Mouse (Mus musculus): ENCODE measurements around the gene Tchhl1. TPM values are rescaled to one million over a fixed set of nuclear protein-coding genes. Genes with fewer than 3 reads are reported as not detected.
"Not testable (repeated sequence)": the region's sequence is repeated elsewhere in the genome, so short reads cannot be mapped to it uniquely, and the experiment has no call there.

The Tchhl1 gene
- polyA plus RNA-seq, 1 experiment from 2014 or later, result not detected

DNA sequence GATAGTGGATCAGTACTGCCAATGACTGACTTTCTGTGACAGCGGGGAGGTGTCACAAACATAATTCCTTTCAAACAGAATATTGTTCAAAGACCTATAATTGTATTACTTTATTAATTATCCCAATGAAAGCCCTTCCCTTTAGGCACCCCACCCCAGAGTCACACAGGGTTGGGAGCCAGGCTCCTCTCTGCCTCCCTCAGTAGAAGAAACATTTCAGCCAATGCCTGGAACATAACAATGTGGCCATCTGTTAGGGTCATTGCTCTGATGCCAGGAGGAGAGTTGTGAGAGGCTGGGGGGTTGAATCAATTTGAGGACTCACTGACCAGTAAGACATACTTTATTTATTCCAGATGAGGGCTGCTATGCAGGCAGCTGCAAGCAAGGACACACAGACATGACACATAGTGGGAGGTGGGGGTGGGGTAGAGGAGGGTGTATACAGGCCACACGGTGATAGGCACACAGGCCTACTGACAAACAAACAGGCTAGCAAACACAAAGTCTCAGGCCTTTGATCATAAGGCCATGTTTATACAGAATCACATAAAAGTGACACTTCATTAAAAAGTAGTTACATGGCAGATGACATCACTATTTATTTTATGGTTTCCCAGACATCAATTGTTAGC is 13.5 kb downstream of the Tchhl1 start:
- no peaks in the 10 kb centered on the region for H3K36me3 ChIP-seq (ENCODE audit: insufficient read depth)
- TF ChIP-seq CTCF (IDR thresholded peaks at IDR 0.05; ENCODE audit: low read depth), result no peak
- no peaks in the 10 kb centered on the region for H3K4me1 ChIP-seq (ENCODE audit: insufficient read depth)
- no peak overlapping the region for H3K4me2 ChIP-seq
- 50% methylated on average over 2 of the region's 2 CpGs for WGBS
- ATAC-seq (ENCODE audit: insufficient read depth) (peak; percentile 88), DNase-seq (peak; percentile 48)
- no peak overlapping the region for H3K9ac ChIP-seq
- H3K9me3 ChIP-seq (ENCODE audit: low read depth, low read length), result no peaks in the 10 kb centered on the region
- no peak overlapping the region for H3K4me3 ChIP-seq (ENCODE audit: low read depth, low read length)
- no peaks in the 10 kb centered on the region for H3K27me3 ChIP-seq (ENCODE audit: insufficient read depth, low read length)
- no peak overlapping the region for H3K27ac ChIP-seq (ENCODE audit: low read depth)

DNA sequence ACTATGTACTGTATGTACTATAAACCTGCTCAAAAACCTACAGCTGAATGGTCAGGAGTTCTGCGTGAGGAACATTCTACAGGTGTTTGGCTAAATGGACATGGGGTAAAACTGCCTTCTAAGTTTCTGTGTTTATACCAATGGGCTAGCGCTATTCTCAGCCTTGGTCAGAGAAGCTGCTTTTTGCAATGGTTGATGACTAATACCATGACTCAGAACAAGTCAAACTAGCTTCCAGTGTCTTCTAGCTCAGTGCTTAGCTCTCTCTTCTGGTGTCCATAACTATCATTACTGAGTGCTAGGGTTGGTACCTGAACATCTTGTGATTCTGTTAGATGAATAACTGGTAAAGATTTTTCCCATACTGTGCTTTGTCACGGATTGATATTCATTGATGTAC is 17.1 kb downstream of the Tchhl1 start:
- no peak overlapping the region for H3K4me3 ChIP-seq (ENCODE audit: low read depth, low read length)
- H3K4me2 ChIP-seq, result no peak overlapping the region
- no peaks in the 10 kb centered on the region for H3K27me3 ChIP-seq (ENCODE audit: insufficient read depth, low read length)
- no peak for DNase-seq
- ATAC-seq (ENCODE audit: insufficient read depth), result no peak
- no peak overlapping the region for H3K27ac ChIP-seq (ENCODE audit: low read depth)
- H3K36me3 ChIP-seq (ENCODE audit: insufficient read depth), result no peaks in the 10 kb centered on the region
- H3K9me3 ChIP-seq (ENCODE audit: low read depth, low read length), result no peaks in the 10 kb centered on the region
- no peak for TF ChIP-seq CTCF (IDR thresholded peaks at IDR 0.05; ENCODE audit: low read depth)
- H3K4me1 ChIP-seq (ENCODE audit: insufficient read depth), result no peaks in the 10 kb centered on the region
- WGBS, result 85% methylated on average over 3 of the region's 3 CpGs
- no peak overlapping the region for H3K9ac ChIP-seq

DNA sequence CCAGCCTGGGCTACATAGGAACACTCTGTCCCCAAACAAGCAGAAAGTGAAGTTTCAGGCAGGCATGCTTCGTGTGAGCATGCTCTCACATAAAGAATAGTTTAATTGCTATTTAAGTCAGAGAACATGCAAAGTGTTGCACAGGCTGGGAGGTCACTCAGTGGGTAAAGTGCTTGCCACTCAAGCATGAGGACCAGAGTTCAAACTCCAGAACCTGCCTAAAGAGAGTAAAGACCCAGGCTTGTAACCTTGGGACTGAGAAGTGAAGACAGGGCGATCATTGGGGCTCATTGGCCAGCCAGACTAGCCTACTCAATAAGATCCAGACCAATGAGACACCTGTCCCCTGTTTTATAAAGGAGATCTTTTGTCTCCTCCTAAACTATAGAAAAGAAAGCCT is 20.0 kb downstream of the Tchhl1 start:
- no peak for DNase-seq
- Histone ChIP-seq H3K27ac (ENCODE audit: low read depth) (no peak overlapping the region), H3K4me1 (ENCODE audit: insufficient read depth) (no peaks in the 10 kb centered on the region), H3K27me3 (ENCODE audit: insufficient read depth, low read length) (no peaks in the 10 kb centered on the region), H3K9ac (no peak overlapping the region), H3K4me2 (no peak overlapping the region), H3K9me3 (ENCODE audit: low read depth, low read length) (no peaks in the 10 kb centered on the region), H3K36me3 (ENCODE audit: insufficient read depth) (no peaks in the 10 kb centered on the region), H3K4me3 (ENCODE audit: low read depth, low read length) (no peak overlapping the region)
- no peak for TF ChIP-seq CTCF (IDR thresholded peaks at IDR 0.05; ENCODE audit: low read depth)
- no peak for ATAC-seq (ENCODE audit: insufficient read depth)
- 80% methylated on average over 2 of the region's 2 CpGs for WGBS

DNA sequence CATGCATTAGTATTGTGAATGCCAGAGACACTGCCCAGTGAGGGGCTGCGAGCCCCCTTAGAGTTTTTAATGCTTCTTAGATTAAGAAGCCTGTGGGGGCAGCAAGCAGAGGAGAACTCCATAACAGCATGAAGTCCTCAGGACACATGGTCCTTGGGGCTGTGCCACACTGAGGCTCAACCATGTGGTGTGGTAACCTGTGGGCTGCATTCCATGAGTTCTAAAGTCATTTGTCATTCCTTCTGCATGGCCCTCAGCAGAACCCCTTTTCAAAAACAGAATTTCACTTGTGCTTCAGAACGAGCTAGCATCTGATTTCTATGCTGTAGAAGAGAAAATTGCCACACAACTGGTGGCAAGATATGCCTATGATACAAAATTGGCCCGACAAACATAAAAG is 23.6 kb downstream of the Tchhl1 start:
- H3K27ac ChIP-seq (ENCODE audit: low read depth), result no peak overlapping the region
- DNase-seq, result no peak
- H3K4me1 ChIP-seq (ENCODE audit: insufficient read depth), result no peaks in the 10 kb centered on the region
- 71% methylated on average over 3 of the region's 3 CpGs for WGBS
- H3K9me3 ChIP-seq (ENCODE audit: low read depth, low read length), result no peaks in the 10 kb centered on the region
- ATAC-seq (ENCODE audit: insufficient read depth), result no peak
- no peaks in the 10 kb centered on the region for H3K36me3 ChIP-seq (ENCODE audit: insufficient read depth)
- no peaks in the 10 kb centered on the region for H3K27me3 ChIP-seq (ENCODE audit: insufficient read depth, low read length)
- no peak overlapping the region for H3K4me2 ChIP-seq
- no peak overlapping the region for H3K4me3 ChIP-seq (ENCODE audit: low read depth, low read length)
- H3K9ac ChIP-seq, result no peak overlapping the region
- TF ChIP-seq CTCF (IDR thresholded peaks at IDR 0.05; ENCODE audit: low read depth), result no peak

DNA sequence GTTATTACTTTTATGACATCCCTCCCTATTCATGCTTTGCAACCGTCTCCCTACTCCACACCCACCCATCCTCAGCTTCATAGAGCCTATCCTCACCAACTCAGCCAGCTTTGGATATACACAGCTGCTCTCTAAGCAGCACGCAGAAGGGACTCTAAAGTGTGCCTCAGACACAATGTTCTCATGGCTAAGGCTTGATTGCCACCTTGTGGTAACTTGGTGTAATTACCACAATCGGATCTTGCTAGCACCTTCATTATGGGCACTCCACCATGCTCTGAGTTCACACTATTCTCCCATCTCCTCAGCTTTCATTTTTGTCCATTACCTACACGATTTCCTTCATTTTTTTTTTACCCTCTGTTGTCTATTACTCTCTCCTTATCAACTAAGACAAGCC is 25.4 kb downstream of the Tchhl1 start:
- H3K27me3 ChIP-seq (ENCODE audit: insufficient read depth, low read length), result no peaks in the 10 kb centered on the region
- H3K27ac ChIP-seq (ENCODE audit: low read depth), result no peak overlapping the region
- H3K9me3 ChIP-seq (ENCODE audit: low read depth, low read length), result no peaks in the 10 kb centered on the region
- DNase-seq, result peak; percentile 93
- under 1% methylated on average over 4 of the region's 4 CpGs for WGBS
- no peak overlapping the region for H3K4me2 ChIP-seq
- no peaks in the 10 kb centered on the region for H3K36me3 ChIP-seq (ENCODE audit: insufficient read depth)
- TF ChIP-seq CTCF (IDR thresholded peaks at IDR 0.05; ENCODE audit: low read depth), result peak; percentile 94
- H3K9ac ChIP-seq, result no peak overlapping the region
- H3K4me3 ChIP-seq (ENCODE audit: low read depth, low read length), result no peak overlapping the region
- peak; percentile 86 for ATAC-seq (ENCODE audit: insufficient read depth)
- H3K4me1 ChIP-seq (ENCODE audit: insufficient read depth), result no peaks in the 10 kb centered on the region

DNA sequence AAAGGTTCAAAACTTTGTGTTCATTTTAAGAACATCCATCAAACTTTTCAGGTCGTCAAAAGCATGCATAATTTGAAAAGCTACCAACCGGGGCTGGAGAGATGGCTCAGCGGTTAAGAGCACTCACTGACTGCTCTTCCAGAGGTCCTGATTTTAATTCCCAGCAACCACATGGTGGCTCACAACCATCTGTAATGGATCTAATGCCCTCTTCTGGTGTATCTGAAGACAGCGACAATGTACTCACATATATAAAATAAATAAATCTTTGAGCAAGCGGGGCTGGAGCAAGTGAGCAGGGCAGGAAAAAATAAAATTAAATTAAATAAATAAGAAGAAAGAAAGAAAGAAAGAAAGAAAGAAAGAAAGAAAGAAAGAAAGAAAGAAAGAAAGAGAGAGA is 26.2 kb downstream of the Tchhl1 start:
- not testable (repeated sequence) for H3K27me3 ChIP-seq (ENCODE audit: insufficient read depth, low read length); H3K9me3 ChIP-seq (ENCODE audit: low read depth, low read length); H3K27ac ChIP-seq (ENCODE audit: low read depth); H3K9ac ChIP-seq; DNase-seq; H3K4me1 ChIP-seq (ENCODE audit: insufficient read depth); H3K4me2 ChIP-seq; ATAC-seq (ENCODE audit: insufficient read depth); H3K36me3 ChIP-seq (ENCODE audit: insufficient read depth); H3K4me3 ChIP-seq (ENCODE audit: low read depth, low read length)
- 21% methylated on average over 5 of the region's 5 CpGs for WGBS
- TF ChIP-seq CTCF (IDR thresholded peaks at IDR 0.05; ENCODE audit: low read depth), result peak; percentile 36; the same call in 1 of the 2 replicates

DNA sequence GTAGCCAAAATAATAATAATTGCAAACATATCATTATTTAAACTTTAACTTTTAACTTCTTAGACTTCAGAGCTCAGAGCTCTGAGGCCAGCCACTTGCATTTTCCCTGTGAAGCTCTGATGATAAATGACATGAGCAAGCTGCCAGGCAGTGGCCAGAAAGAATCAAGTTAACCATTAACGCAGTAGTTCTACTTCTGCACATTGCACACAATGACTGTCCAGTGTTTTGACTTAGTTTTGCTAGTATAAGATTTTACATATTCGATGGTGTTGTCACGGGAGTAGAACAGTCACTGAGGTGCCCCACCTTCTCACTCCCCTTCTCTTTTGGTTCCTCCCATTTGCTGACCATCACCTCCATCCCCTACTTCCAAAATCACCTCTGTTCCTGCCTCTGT is 28.6 kb downstream of the Tchhl1 start:
- no peaks in the 10 kb centered on the region for H3K36me3 ChIP-seq (ENCODE audit: insufficient read depth)
- no peak overlapping the region for H3K27ac ChIP-seq (ENCODE audit: low read depth)
- TF ChIP-seq CTCF (IDR thresholded peaks at IDR 0.05; ENCODE audit: low read depth), result no peak
- WGBS, result 59% methylated on average over 3 of the region's 3 CpGs
- H3K27me3 ChIP-seq (ENCODE audit: insufficient read depth, low read length), result no peaks in the 10 kb centered on the region
- no peaks in the 10 kb centered on the region for H3K4me1 ChIP-seq (ENCODE audit: insufficient read depth)
- no peak overlapping the region for H3K4me2 ChIP-seq
- ATAC-seq (ENCODE audit: insufficient read depth) (no peak), DNase-seq (peak; percentile 13)
- H3K4me3 ChIP-seq (ENCODE audit: low read depth, low read length), result no peak overlapping the region
- H3K9me3 ChIP-seq (ENCODE audit: low read depth, low read length), result no peaks in the 10 kb centered on the region
- H3K9ac ChIP-seq, result no peak overlapping the region

DNA sequence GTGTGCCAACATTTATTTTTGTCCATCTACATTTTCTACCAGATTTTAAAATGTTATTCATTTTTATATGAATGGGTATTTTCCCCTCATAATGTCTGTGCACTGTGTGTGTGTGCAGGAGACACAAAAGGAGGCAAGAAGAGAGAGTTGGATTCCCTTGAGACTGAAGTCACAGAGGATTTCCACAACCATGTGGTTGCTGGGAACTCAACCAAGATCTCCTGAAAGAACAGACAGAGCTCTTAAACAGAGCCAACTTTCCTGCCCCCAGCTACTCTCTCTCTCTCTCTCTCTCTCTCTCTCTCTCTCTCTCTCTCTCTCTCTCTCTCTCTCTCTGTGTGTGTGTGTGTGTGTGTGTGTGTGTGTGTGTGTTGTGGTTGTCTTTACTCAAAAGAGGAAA is 30.6 kb downstream of the Tchhl1 start:
- no peaks in the 10 kb centered on the region for H3K27me3 ChIP-seq (ENCODE audit: insufficient read depth, low read length)
- H3K36me3 ChIP-seq (ENCODE audit: insufficient read depth), result no peaks in the 10 kb centered on the region
- no peaks in the 10 kb centered on the region for H3K4me1 ChIP-seq (ENCODE audit: insufficient read depth)
- H3K4me3 ChIP-seq (ENCODE audit: low read depth, low read length), result no peak overlapping the region
- no peak for DNase-seq
- TF ChIP-seq CTCF (IDR thresholded peaks at IDR 0.05; ENCODE audit: low read depth), result no peak
- H3K27ac ChIP-seq (ENCODE audit: low read depth), result no peak overlapping the region
- H3K9ac ChIP-seq, result no peak overlapping the region
- ATAC-seq (ENCODE audit: insufficient read depth), result no peak
- no peaks in the 10 kb centered on the region for H3K9me3 ChIP-seq (ENCODE audit: low read depth, low read length)
- H3K4me2 ChIP-seq, result no peak overlapping the region

Data from lung, embryonic 14.5 days (tissue).